In genomic region chr10:125966481-125967251, GRCm38 (mm10) we compare ENCODE assay signal across 7 mouse cellular contexts. TPM values are rescaled to one million over a fixed set of nuclear protein-coding genes. Genes with fewer than 3 reads are reported as not detected.
DNase-seq lines count a peak whose midpoint lies in the region; ATAC-seq lines count a peak whose summit lies in the region.

No protein-coding gene starts in this region.

- ATAC-seq in heart, embryonic 11.5 days (replicated peaks; ENCODE audit: insufficient number of reproducible peaks, low FRiP score, low TSS enrichment) = peak; percentile 47
- ATAC-seq in kidney, embryonic 15.5 days (replicated peaks; ENCODE audit: low FRiP score) = peak; percentile 70

- peak overlapping the region; percentile 50; the same call in 1 of the 2 replicates for H3K27ac ChIP-seq in heart, embryonic 11.5 days (ENCODE audit: low read depth, low read length)
- peak overlapping the region; percentile 97 for H3K27ac ChIP-seq in kidney, embryonic 15.5 days

- peak overlapping the region; percentile 71 for H3K4me3 ChIP-seq in heart, embryonic 11.5 days (ENCODE audit: low read depth, low read length)
- H3K4me3 ChIP-seq in kidney, embryonic 15.5 days (replicated peaks) = peak overlapping the region; percentile 93

- peak overlapping the region; percentile 79 for H3K9ac ChIP-seq in heart, embryonic 11.5 days (ENCODE audit: low read depth, low read length)
- H3K9ac ChIP-seq in kidney, embryonic 15.5 days = peak overlapping the region; percentile 96

- H3K4me1 ChIP-seq in heart, embryonic 11.5 days (ENCODE audit: control insufficient read depth, insufficient read depth, low read length) = peaks cover 2% of the 10 kb centered on the region; the same call in 1 of the 2 replicates
- peaks cover 37% of the 10 kb centered on the region for H3K4me1 ChIP-seq in kidney, embryonic 15.5 days

- H3K36me3 ChIP-seq in heart, embryonic 11.5 days (ENCODE audit: control insufficient read depth, insufficient read depth, low read length) = no peaks in the 10 kb centered on the region
- no peaks in the 10 kb centered on the region for H3K36me3 ChIP-seq in kidney, embryonic 15.5 days

- peak; percentile 3 for DNase-seq in thymus, postnatal 14 days
- DNase-seq in thymus, postnatal 36 days = no peak
- peak; percentile 74 for DNase-seq in embryo, embryonic 9.5 days (ENCODE audit: extremely low spot score)
- peak; percentile 49 for DNase-seq in lung, postnatal 10 days
- DNase-seq in ovary, postnatal 36 days (ENCODE audit: low spot score) = peak; percentile 13

- peaks cover 59% of the 10 kb centered on the region for H3K27me3 ChIP-seq in heart, embryonic 11.5 days (ENCODE audit: control insufficient read depth, insufficient read depth, low read length)
- no peaks in the 10 kb centered on the region for H3K27me3 ChIP-seq in kidney, embryonic 15.5 days

- H3K4me2 ChIP-seq in heart, embryonic 11.5 days = peak overlapping the region; percentile 97
- H3K4me2 ChIP-seq in kidney, embryonic 15.5 days = peak overlapping the region; percentile 71

- under 1% methylated on average over 58 of the region's 59 CpGs for WGBS in heart, embryonic 11.5 days (ENCODE audit: insufficient replicate concordance)
- WGBS in kidney, embryonic 15.5 days = under 1% methylated on average over 59 of the region's 59 CpGs

- H3K9me3 ChIP-seq in heart, embryonic 11.5 days (replicated peaks; ENCODE audit: control insufficient read depth, low read length) = no peaks in the 10 kb centered on the region
- no peaks in the 10 kb centered on the region for H3K9me3 ChIP-seq in kidney, embryonic 15.5 days (replicated peaks)

RNA-seq across cellular contexts. Expression of gene Lrig3, which starts 0.7 kb away (rescaled TPM):
- 2.4 and 2.6 TPM in 2 replicates for polyA plus RNA-seq in heart, embryonic 11.5 days (2014; fragmentation: Nextera tagmentation; extraction: Ambion mirVana)
- 22.6 and 24.0 TPM in 2 replicates for polyA plus RNA-seq in kidney, embryonic 15.5 days (2015; fragmentation: Nextera tagmentation; extraction: Ambion mirVana)

Comparison
In these comparisons a context has a peak if more than half of its experiments do, and no peak if none do; other contexts are left out.
1. DNase-seq: peak in thymus, postnatal 14 days (single experiment), embryo, embryonic 9.5 days (single experiment), lung, postnatal 10 days (single experiment) and ovary, postnatal 36 days (single experiment); none in thymus, postnatal 36 days (0 of 2).